Mouse (Mus musculus) bone marrow, adult 2 months (tissue): Measurements from ENCODE around the gene Lrrk1.

ENCODE experiments used
- CTCF ChIP-seq: fragments of 200-500 bp; IDR thresholded peaks from 2 replicates; pipeline ENCODE4 v1.5.1; 2011; ENCODE audit warnings: low read length, control low read depth; ENCODE audit not compliant: control insufficient read depth, insufficient read depth
- POLR2A ChIP-seq: fragments of 200-500 bp; IDR thresholded peaks from 2 replicates; pipeline ENCODE4 v1.6.1; 2011; ENCODE audit warnings: low read depth, mild to moderate bottlenecking, control low read depth, low read length, borderline replicate concordance; ENCODE audit not compliant: control insufficient read depth

- TF ChIP-seq CTCF (no peak), POLR2A (no peak)
Observed at GRCm38 (mm10) chr7:66260763-66261390, 127.3 kb downstream of the Lrrk1 start.
